Mouse (Mus musculus): Measurements from ENCODE around the gene Cdc42ep1. TPM values are rescaled to one million over a fixed set of nuclear protein-coding genes. Genes with fewer than 3 reads are reported as not detected.
A peak's percentile ranks its signal among the peaks of the same experiment; 100 is the strongest.

The Cdc42ep1 gene
- total RNA-seq (2021), result 10 to 100 TPM; 37.6 to 47.6 TPM

DNA sequence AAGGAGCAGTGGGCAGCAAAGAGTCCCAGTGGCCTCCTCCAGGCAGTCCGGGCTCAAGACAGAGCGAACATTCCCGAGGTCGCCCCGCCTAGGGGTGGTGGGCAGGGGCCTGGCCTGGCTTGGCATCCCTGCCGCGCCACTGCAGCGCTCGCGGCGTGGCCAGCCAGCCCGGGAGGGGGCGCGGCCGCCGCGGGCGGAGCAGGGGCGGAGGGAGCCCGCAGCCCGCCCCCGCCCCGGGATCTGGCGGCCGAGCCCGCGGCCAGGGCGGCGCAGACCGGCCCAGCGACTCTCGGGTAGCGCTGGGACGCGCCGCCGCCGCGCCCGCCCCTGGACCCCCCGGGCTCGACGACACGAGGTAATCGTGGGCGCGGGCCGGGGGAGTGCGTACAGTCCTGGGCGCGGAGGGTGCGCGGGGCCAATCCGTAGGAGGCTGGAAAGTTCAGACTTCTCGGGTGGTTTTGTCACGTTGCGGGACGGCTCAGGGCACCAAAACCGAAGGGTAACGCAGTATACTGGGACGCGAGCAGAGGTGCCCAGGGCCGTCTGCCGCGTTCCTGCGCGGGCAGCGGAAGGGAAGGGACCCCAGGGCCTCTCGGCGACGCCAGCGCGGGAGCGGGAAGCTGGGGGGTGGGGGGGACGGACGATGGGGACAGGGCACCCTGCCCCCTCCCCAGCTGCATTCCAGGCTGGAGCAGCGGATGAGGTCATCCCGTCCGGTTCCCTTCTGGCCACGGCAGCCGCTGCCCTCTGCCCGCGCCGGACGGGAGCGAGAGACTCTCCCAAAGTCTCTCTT lies at the start of gene Cdc42ep1:
Gene Cdc42ep1 (plus strand): TSS at position 254 of the 793 bp plus-strand sequence.
- peak; percentile 77 to 85 for DNase-seq
- intact Hi-C loops (cut with DNase I), result loop anchor here (1.0 kb wide), 1 partner anchor 10 kb away; no protein-coding TSS in a partner anchor

DNA sequence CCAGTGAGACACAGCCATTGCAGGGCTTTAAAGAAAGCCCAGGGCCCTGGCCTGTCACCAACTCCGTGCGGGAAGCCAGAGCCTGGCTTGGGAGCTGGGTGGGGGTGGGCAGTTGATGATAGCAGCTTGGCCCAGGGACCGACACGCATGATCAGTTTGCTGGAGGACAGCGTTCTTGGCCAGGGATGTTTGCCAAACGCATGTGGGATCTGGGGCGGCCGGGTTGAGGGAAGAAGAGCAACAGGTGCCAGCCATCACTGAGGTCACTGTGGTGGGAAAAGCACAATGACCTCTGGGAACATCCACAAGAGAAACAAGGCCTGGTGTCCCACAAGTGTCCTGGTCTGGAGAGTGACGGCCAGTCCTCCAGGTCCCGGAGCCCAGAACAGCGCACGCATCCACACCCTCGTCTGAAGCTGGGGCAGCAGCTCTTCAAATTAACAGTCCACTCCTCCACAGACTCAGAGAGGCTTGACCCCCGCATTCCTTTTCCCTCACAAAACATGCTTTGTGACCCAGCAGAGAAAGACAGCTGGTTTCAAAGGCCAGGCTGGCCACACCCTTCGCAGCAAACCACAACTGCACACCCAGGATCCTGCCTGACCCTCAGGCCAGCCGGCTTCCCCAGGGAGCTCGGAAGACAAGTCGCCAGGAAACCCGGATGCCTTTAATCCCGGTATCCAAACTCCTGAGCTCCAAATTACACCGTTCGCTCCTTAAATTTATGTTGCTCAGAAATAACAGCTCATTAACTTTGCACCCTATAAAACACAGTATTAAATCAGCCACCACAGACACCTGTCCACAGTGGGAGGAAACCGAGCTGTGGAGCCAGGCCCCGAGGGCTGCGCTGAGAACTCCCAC lies 46.0 kb upstream of the Cdc42ep1 start:
- DNase-seq, result peak; percentile 64 to 67
- intact Hi-C loops (cut with DNase I), result no loop called here

DNA sequence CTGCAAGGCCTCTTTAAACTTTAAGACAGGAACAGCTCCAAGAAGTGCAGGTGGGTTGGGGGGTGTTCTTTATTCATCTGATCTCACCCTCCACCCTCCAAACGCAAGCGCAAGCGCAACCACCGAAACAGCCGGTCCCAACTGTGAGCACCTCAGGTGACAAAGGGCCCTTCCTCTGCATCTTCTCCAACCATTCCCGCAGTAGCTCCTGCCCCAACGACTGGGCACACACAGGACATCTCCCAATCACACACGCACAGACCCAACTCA lies 45.4 kb upstream of the Cdc42ep1 start:
- intact Hi-C loops (cut with DNase I), result no loop called here
- no peak for DNase-seq

DNA sequence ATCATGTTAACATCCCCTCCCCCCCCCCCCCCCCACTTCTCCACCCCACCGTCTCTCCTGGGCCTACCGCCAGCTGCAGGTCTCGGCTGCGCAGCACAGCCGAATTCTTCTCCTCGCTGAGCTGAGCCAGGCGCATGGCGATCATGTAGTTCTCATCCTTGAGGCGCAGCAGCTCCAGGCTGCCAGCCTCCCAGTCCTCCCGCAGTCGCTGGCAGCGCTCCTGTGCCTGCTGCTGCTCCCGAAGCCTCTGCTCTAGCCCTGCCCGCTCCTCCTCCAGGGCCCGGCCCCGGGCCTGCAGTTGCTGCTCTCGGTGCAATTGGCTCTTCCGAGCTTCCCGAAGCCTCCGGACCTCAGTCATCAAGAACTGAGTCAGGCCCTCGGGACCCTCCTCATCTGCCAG lies 43.4 kb upstream of the Cdc42ep1 start:
- intact Hi-C loops (cut with DNase I), result no loop called here
- peak in 1 of 2 experiments; percentile 20 for DNase-seq

DNA sequence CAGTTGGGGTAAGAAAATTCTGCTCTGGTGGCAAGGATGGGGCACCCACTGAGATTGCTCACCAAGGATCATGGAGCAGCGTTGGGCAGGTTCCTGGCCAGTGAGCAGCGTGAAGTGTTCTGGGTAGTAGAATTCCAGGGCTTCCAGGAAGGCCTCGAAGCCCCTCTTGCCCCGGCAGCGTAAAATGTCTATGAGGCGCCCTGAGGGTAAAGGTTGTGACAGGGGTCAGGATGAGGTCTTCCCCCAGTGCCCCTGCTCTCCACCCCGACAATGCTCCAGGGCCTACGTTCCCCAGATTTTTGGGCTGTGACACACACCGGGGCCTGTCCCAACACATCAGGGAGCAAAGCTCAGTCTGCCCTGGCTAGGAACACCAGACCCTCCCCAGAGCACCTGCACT lies 40.9 kb upstream of the Cdc42ep1 start:
- intact Hi-C loops (cut with DNase I), result no loop called here

DNA sequence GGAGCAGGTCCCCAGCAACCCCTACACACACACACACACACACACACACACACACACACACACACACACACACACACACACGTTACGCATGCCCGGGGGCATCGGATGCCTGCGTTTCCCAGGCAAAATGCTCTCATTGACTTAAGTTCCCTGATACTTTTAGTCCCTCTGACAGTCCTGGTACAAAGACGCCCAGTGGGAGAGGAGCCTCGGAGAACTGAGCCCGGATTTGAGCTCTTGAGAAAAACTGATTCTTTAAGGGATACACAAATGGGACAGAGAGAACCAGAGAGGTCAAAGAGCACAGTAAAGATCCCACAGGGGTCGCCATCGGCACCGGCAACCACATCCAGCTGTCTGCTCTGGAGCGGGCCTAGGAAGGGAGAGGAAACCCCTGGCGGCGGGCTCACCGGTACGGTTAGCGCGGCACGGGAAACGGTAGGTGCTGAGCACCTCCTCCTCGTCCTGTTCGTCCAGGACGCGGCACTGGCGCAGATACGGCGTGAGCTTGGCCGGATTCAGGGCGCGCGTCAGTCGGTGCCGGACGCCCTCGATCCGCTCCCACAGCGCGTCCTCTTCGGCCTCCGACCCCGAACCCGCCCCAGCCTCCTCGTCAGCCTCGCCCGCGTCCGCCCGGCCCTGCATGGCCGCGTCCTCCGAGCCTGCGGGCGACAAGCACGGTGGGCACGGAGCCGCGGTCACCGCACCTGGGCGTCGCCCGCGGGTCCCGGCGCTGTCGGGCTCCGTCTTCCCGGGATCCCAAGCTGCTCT lies 40.3 kb upstream of the Cdc42ep1 start:
- peak; percentile 51 to 60 for DNase-seq
- intact Hi-C loops (cut with DNase I), result loop anchor here (1.0 to 2.0 kb wide), 2 partner anchors 15 to 46 kb away; no protein-coding TSS in a partner anchor

More for the DNA sequence above, 40.9 kb upstream of the Cdc42ep1 start:
- DNase-seq, result peak in 1 of 2 experiments; percentile 4

DNA sequence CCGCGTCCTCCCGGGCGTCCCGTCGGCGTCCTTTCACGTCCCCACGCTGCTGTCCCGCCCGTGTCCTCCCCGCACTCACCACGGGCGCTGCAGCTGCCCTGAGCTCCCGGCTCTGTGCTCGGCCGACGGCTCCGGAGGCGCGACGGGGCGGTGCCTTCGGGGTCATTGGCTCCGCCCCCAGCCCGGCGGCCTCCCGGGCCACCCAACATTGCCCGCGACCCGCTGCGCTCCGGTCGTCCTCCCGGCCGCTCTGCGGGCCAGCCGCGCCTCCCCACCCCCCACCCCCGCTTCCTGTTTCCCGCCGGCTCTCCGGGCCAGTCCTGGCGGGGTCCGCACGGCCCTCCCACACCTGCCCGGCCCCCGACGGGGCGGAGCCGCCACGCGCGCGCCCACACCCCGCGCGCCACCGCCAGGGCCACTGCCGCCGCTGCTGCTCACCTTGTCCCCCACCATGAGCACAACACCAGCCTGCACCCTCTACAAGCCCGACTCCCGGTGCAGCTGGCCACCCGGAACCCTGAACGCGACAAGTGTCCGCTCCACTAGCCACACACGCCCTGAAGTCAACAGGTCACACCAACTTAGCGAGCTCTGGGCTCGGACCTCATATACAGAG lies 39.5 kb upstream of the Cdc42ep1 start, which contains the start of gene Card10:
Gene Card10 (minus strand): TSS at position 267 of the 616 bp plus-strand sequence.
- peak; percentile 77 to 81 for DNase-seq
- intact Hi-C loops (cut with DNase I), result loop anchor here (1.0 to 2.0 kb wide), 2 partner anchors 16 to 45 kb away; no protein-coding TSS in a partner anchor

DNA sequence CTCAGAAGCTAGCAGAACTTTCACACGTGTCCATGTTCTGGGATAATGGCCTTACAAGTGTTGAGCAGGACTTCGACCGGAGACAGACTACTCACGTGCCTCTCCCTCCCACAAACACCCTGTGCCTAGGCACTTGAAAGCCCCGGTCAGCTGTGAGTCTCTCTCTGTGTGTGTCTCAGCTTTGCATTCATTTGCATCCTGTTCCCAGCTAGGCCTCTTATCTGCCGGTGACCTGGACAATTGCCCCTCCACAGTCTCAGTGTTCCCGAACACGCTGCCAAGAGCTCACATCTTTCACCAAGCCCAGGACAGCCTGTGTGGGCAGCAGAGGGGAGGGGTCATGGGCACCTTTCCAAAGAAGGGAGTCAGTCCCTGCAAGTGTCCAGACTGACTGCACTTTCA lies 38.9 kb upstream of the Cdc42ep1 start:
- intact Hi-C loops (cut with DNase I), result loop anchor here (2.0 kb wide), 1 partner anchor 17 kb away; no protein-coding TSS in a partner anchor
- DNase-seq, result peak; percentile 67 to 70

DNA sequence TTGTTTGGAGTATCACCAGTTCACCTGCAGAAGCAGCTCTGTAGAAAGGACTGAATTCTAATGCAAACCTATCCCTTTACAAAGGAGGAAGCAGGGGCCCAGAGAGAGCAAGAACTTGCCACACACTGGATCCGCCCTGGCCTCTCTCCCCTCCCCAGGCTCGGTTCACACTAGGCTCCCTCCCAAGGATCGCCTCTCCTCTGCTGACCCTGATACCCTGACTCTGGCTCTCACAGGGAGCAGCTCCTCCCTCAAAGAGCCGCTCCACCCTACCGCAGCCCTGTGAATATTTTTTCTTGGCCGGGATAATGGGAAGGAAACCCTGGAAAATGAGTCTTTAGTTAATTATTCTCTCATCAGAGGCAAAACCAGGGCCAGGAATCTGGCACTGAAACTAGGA lies 38.1 kb upstream of the Cdc42ep1 start:
- peak in 1 of 2 experiments; percentile 39 for DNase-seq
- intact Hi-C loops (cut with DNase I), result no loop called here

DNA sequence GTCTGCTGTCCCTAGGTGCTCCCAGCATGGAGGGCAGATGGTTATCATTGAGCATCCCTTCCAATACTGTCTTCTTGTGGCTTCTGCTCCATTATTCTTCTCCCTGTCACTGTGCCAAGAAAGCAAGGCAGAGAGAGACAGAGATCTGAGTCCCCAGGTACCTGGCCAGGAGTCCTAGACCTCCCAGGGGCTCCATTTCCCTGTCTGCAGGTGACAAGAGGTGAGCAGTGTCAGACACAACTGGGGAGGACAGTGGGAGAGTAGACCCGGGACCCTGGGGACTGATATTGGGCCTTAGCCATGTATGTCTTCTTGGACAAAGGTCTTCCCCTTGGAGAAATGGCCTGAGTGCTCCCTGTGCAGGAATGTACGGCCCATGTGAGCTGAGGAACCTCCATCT lies 37.1 kb upstream of the Cdc42ep1 start:
- DNase-seq, result no peak
- intact Hi-C loops (cut with DNase I), result no loop called here

DNA sequence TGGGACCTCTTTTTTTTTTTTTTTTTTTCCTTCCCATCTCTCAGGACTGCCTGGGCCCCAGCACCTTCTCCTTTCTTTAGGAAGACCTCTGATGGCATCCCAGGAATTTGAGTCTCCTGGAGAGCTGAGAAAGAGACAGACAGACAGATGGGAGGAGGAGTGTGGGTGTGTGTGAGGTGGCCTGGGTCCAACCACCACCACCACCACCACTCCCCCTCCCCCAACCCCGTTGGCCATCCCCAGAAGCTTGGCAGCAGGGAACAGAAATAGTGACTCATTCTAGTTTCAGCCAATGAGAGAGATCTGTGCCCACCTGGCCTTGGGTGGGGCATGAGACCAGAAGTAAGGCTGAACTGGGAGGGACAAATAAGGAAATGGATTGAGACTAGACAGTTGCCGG lies 35.8 kb upstream of the Cdc42ep1 start:
- DNase-seq, result no peak
- intact Hi-C loops (cut with DNase I), result no loop called here

DNA sequence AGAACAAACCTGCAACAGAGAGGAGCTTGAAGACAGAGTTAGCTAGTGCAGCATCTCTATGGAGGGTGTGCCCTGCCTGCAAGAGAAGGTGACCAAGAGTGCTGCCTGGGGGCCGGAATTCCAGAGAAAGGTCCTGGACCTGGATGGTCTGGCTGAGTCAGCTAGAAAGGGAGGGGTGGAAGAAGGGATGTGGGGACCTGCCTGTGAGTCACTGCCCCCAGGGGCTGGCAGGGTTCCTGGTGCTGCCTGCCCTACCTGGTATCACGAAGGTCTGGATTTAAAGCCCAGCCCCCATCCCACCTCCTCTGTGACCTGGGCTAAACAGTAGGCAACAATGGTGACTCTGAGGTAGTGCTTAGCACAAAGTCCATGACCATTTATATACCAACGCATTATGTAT lies 35.3 kb upstream of the Cdc42ep1 start:
- intact Hi-C loops (cut with DNase I), result no loop called here
- no peak for DNase-seq

DNA sequence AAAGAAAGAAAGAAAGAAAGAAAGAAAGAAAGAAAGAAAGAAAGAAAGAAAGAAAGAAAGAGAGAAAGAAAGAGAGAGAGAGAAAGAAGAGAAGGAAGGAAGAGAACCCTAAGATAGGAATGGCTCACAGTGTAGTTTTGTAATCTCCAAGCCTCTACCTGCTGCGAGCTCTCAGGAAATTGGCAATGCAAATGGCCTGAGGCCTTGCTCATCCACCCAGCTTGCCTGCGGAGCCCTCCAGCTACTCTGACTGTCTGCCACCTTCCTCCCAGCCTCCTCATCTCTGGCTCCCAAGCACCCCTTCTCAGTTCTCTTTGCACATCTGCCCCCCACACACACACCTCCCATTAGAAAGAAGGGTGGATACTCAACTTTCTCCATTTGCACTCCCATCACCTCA lies 33.4 kb upstream of the Cdc42ep1 start:
- intact Hi-C loops (cut with DNase I), result no loop called here
- DNase-seq, result no peak

DNA sequence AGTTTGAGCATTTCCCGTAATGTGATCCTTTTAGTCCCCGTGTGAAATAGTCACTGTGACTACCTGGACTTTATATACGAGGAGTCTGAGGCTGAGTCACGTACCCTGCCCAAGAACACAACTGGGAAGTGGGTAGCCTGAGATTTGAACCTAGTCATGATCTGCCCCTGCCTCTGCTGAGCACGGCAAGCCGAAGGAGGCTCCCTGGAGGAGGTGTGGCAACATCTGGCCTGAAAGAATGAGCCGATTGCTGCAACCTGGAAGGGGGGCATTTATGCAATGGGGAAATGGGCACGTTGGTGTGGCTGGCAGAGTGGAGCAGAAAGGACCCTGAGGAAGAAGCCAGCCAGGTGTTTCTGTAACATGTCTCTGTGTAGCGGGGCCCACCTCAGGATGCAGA lies 32.7 kb upstream of the Cdc42ep1 start:
- intact Hi-C loops (cut with DNase I), result no loop called here
- no peak for DNase-seq

DNA sequence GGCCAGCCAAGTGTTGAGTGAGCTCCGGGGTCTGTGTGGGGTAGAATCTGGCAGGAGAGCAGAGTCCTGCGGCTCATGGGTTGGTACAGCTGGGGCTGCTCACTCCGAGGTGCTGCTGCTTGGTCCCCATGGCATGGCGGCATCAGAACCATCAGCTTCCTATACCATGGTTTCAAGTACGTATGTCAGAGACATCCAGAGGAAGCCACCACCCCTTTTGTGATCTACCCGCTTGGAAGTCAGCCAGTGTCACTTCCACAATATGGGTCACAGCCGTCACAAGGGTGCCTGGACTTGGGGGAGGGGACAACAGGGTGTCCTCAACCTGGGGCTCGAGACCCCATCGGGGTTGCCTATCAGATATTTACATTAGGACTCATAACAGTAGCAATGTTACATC lies 32.3 kb upstream of the Cdc42ep1 start:
- intact Hi-C loops (cut with DNase I), result no loop called here
- no peak for DNase-seq

DNA sequence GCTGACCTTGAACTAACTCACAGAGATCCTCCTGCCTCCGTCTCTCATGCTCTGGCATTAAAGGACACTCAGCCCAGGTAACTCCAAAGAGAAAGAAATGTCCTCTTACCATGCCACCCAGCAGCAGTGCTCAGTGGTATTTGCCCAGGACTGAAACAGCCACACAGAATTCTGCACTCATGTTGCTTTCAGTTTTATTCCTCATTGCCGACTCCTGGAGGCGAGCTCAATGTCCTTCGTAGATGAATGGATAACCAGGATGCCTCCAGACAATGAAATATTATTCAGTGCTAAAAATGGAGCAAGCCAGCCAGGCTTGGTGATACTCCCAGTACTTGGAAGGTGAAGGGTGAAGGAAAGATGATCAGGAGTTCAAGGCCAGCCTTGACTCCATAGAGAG lies 28.8 kb upstream of the Cdc42ep1 start:
- intact Hi-C loops (cut with DNase I), result no loop called here
- DNase-seq, result no peak

DNA sequence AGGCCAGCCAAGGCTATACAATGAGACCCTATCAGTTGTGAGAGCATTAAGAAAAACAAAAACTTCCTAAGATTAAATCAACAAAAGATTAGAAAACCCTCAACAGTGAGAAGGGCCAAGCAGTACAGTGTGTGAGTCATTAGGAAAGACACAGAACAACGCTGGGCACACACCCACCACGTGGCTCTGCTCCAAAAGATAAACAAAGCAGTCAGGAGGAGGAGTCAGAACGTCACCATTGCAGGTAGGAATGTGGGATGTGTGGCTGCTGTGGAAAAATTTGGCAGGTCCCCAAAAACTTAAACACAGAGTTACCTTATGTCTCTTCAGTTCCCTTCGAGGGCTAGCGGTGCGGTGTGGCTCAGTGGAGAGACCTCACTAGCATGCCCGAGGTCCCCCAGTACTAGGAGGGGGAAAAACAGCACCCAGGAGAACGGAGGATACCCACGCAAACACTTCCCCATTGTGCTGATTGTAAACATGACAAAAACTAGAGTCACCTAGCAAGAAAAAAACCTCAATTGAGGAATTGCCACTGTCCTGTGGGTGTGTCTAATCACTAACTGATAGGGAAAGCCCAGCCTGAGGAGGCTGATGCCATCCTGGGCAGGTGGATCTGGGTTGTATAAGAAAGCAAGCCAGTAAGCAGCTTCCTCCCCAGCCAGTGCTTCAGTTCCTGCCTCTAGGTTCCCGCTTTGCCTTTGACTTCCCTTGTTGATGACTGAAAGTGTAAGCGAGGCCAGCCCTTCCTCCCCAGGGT lies 26.9 kb upstream of the Cdc42ep1 start:
- no peak for DNase-seq
- intact Hi-C loops (cut with DNase I), result loop anchor here (5.0 kb wide), 1 partner anchor 37 kb away; no protein-coding TSS in a partner anchor

DNA sequence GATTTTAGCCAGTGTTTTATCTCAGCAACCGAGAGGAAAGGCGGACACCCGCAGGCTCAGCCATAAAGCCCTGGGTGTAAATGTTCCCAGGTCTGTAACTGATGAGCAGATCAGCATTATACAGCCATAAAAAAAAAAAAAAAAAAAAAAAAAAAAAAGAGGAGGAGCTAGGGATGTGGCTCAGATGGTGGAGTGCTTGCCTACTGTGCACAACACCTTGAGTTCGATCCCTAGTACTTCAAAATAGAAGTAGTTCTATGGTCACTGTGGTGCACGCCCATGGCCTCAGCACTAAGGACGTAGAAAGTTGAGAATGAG lies 26.4 kb upstream of the Cdc42ep1 start:
- no peak for DNase-seq
- intact Hi-C loops (cut with DNase I), result loop anchor here (5.0 kb wide), 1 partner anchor 36 kb away; no protein-coding TSS in a partner anchor

All from heart, postnatal 36 days (tissue).